Mouse (Mus musculus) kidney, adult 2 months (tissue): ENCODE results near the gene Syne3.

Experiments used
- CTCF ChIP-seq: fragments of 200-500 bp; conservative IDR thresholded peaks from 2 replicates; pipeline ENCODE4 v1.5.1; 2011; ENCODE audit warnings: low read depth, mild to moderate bottlenecking, control low read depth, low read length, moderate library complexity, mixed read lengths; ENCODE audit not compliant: insufficient read depth, insufficient read length
- POLR2A ChIP-seq: fragments of 200-500 bp; IDR thresholded peaks from one replicate; pipeline ENCODE4 v1.6.1; 2011; ENCODE audit warnings: low read depth, low read length, control low read depth

- TF ChIP-seq CTCF (peak; percentile 98; the same call in 1 of the 2 replicates), POLR2A (no peak)
These were observed 70.1 kb downstream of the Syne3 start for GRCm38 (mm10) chr12:104939372-104940026.
